Comparison of ENCODE assay signal across 8 mouse cellular contexts in the genomic region with DNA sequence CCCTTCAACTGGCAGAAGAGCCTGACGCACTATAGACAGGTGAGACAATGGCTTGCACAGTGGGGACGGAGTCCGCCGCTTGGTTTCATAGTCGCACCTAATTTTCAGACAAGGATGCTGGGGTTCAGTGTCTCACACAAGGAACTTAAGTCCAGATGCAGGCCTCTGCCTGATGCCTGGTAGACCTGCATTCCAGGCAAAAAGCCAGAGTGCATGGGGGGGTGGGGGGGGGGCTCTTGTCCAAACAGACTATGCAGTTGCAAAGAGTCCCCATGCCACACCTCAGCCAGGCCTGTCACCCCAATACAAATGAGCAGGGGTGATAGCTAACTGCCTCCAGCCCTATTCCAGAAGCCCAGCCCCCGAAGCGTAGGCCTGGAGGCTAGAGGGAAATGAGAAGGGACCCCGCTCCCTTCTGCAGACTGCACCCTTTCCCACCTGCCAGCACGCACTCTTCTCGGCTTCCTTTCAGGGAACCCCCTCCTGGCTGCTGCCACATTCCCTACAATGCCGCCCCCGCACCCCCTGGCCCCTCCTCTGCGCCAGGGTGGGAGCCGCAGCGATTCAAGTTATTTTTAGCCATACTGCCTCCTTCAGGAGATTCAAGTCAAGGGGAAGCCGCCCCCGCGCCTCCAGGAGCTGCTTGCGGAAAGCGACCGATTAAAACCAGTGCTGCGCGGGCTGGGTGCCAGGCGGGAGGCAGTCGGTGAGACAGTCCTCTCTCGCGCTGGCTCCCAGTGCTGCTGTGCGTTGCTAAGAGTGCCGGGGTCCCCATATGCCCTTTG. TPM values are rescaled to one million over a fixed set of nuclear protein-coding genes. Genes with fewer than 3 reads are reported as not detected.
DNase-seq lines count a peak whose midpoint lies in the region; ATAC-seq lines count a peak whose summit lies in the region.

No protein-coding gene starts in this region.

- DNase-seq in 3T3-L1 (ENCODE audit: low read depth, low spot score), result peak; percentile 81
- peak; percentile 76 for DNase-seq in brain, embryonic 18.5 days (ENCODE audit: low read depth, low spot score)
- peak; percentile 90 to 92 for DNase-seq in kidney, postnatal 25 days
- peak; percentile 71 for DNase-seq in neural tube, embryonic 10.5 days (ENCODE audit: extremely low spot score, low spot score)
- peak; percentile 61 for DNase-seq in thymus, postnatal 14 days

- H3K27me3 ChIP-seq in forebrain, embryonic 13.5 days, result 0 out of 2 replicates have a peak, but pooled peaks cover 4% of the 10 kb centered on the region
- no peaks in the 10 kb centered on the region for H3K27me3 ChIP-seq in heart, embryonic 16.5 days (ENCODE audit: control insufficient read depth, insufficient read depth, low read length)
- H3K27me3 ChIP-seq in liver, embryonic 12.5 days (replicated peaks), result peaks cover 62% of the 10 kb centered on the region

- peaks cover 36% of the 10 kb centered on the region for H3K4me1 ChIP-seq in forebrain, embryonic 13.5 days
- H3K4me1 ChIP-seq in heart, embryonic 16.5 days (ENCODE audit: control insufficient read depth, insufficient read depth, low read length), result peaks cover 21% of the 10 kb centered on the region
- peaks cover 27% of the 10 kb centered on the region for H3K4me1 ChIP-seq in liver, embryonic 12.5 days

- H3K4me3 ChIP-seq in forebrain, embryonic 13.5 days, result peak overlapping the region; percentile 21
- H3K4me3 ChIP-seq in heart, embryonic 16.5 days (ENCODE audit: low read length), result peak overlapping the region; percentile 43
- peak overlapping the region; percentile 22 for H3K4me3 ChIP-seq in liver, embryonic 12.5 days

- H3K4me2 ChIP-seq in forebrain, embryonic 13.5 days, result peak overlapping the region; percentile 57
- H3K4me2 ChIP-seq in heart, embryonic 16.5 days (ENCODE audit: low read depth, low read length), result peak overlapping the region; percentile 73
- peak overlapping the region; percentile 57 for H3K4me2 ChIP-seq in liver, embryonic 12.5 days

- no peaks in the 10 kb centered on the region for H3K9me3 ChIP-seq in forebrain, embryonic 13.5 days (replicated peaks)
- no peaks in the 10 kb centered on the region for H3K9me3 ChIP-seq in heart, embryonic 16.5 days (replicated peaks; ENCODE audit: control insufficient read depth, low read length)
- H3K9me3 ChIP-seq in liver, embryonic 12.5 days (replicated peaks), result no peaks in the 10 kb centered on the region

- peak overlapping the region; percentile 51 for H3K9ac ChIP-seq in forebrain, embryonic 13.5 days
- peak overlapping the region; percentile 65 for H3K9ac ChIP-seq in heart, embryonic 16.5 days (ENCODE audit: low read length)
- H3K9ac ChIP-seq in liver, embryonic 12.5 days, result no peak overlapping the region

- peak; percentile 80 for ATAC-seq in forebrain, embryonic 13.5 days
- peak; percentile 83 for ATAC-seq in heart, embryonic 16.5 days (replicated peaks; ENCODE audit: extremely low read depth, insufficient read depth, low FRiP score)
- ATAC-seq in liver, embryonic 12.5 days, result no peak

- H3K36me3 ChIP-seq in forebrain, embryonic 13.5 days (ENCODE audit: poor library complexity, severe bottlenecking), result no peaks in the 10 kb centered on the region
- H3K36me3 ChIP-seq in heart, embryonic 16.5 days (ENCODE audit: control insufficient read depth, insufficient read depth), result no peaks in the 10 kb centered on the region
- no peaks in the 10 kb centered on the region for H3K36me3 ChIP-seq in liver, embryonic 12.5 days

- peak overlapping the region; percentile 40 for H3K27ac ChIP-seq in forebrain, embryonic 13.5 days
- peak overlapping the region; percentile 68 for H3K27ac ChIP-seq in heart, embryonic 16.5 days (ENCODE audit: low read length)
- no peak overlapping the region for H3K27ac ChIP-seq in liver, embryonic 12.5 days

- WGBS in forebrain, embryonic 13.5 days, result 13% methylated on average over 29 of the region's 29 CpGs
- 15% methylated on average over 29 of the region's 29 CpGs for WGBS in heart, embryonic 16.5 days
- WGBS in liver, embryonic 12.5 days (ENCODE audit: insufficient replicate concordance), result 22% methylated on average over 29 of the region's 29 CpGs

RNA-seq across cellular contexts. Expression of gene Rpl29, which starts 11.2 kb away (rescaled TPM):
- polyA plus RNA-seq in forebrain, embryonic 13.5 days (2015; fragmentation: Nextera tagmentation; extraction: Ambion mirVana), result 793 and 845 TPM in 2 replicates
- 476 and 565 TPM in 2 replicates for polyA plus RNA-seq in heart, embryonic 16.5 days (2015; fragmentation: Nextera tagmentation; extraction: Ambion mirVana)
- polyA plus RNA-seq in liver, embryonic 12.5 days (2016; fragmentation: Nextera tagmentation; extraction: Ambion mirVana), result 870 and 914 TPM in 2 replicates

RNA-seq across cellular contexts. Expression of gene Acy1, which starts 20.1 kb away (rescaled TPM):
- 35.8 and 42.2 TPM in 2 replicates for polyA plus RNA-seq in forebrain, embryonic 13.5 days (2015; fragmentation: Nextera tagmentation; extraction: Ambion mirVana)
- polyA plus RNA-seq in heart, embryonic 16.5 days (2015; fragmentation: Nextera tagmentation; extraction: Ambion mirVana), result 27.5 and 27.8 TPM in 2 replicates
- 34.0 and 35.2 TPM in 2 replicates for polyA plus RNA-seq in liver, embryonic 12.5 days (2016; fragmentation: Nextera tagmentation; extraction: Ambion mirVana)

RNA-seq across cellular contexts. Expression of gene Abhd14b, which starts 29.2 kb away (rescaled TPM):
- polyA plus RNA-seq in forebrain, embryonic 13.5 days (2015; fragmentation: Nextera tagmentation; extraction: Ambion mirVana), result 3.0 and 4.3 TPM in 2 replicates
- polyA plus RNA-seq in heart, embryonic 16.5 days (2015; fragmentation: Nextera tagmentation; extraction: Ambion mirVana), result 10.0 and 10.7 TPM in 2 replicates
- 14.5 and 15.2 TPM in 2 replicates for polyA plus RNA-seq in liver, embryonic 12.5 days (2016; fragmentation: Nextera tagmentation; extraction: Ambion mirVana)

RNA-seq across cellular contexts. Expression of gene Abhd14a, which starts 29.4 kb away (rescaled TPM):
- 40.5 and 50.9 TPM in 2 replicates for polyA plus RNA-seq in forebrain, embryonic 13.5 days (2015; fragmentation: Nextera tagmentation; extraction: Ambion mirVana)
- polyA plus RNA-seq in heart, embryonic 16.5 days (2015; fragmentation: Nextera tagmentation; extraction: Ambion mirVana), result 60.5 and 61.0 TPM in 2 replicates
- 29.1 and 31.6 TPM in 2 replicates for polyA plus RNA-seq in liver, embryonic 12.5 days (2016; fragmentation: Nextera tagmentation; extraction: Ambion mirVana)

RNA-seq across cellular contexts. Expression of gene Pcbp4, which starts 35.1 kb away (rescaled TPM):
- polyA plus RNA-seq in forebrain, embryonic 13.5 days (2015; fragmentation: Nextera tagmentation; extraction: Ambion mirVana), result 243 and 274 TPM in 2 replicates
- 64.8 and 69.9 TPM in 2 replicates for polyA plus RNA-seq in heart, embryonic 16.5 days (2015; fragmentation: Nextera tagmentation; extraction: Ambion mirVana)
- 27.3 and 30.9 TPM in 2 replicates for polyA plus RNA-seq in liver, embryonic 12.5 days (2016; fragmentation: Nextera tagmentation; extraction: Ambion mirVana)
